Mouse (Mus musculus) forebrain, embryonic 15.5 days (tissue): ENCODE data around the gene Fbrsl1. TPM values are rescaled to one million over a fixed set of nuclear protein-coding genes. Genes with fewer than 3 reads are reported as not detected.

Experiments used
- ATAC-seq: fragments of 200-750 bp; cut with Nextera tagmentation; replicated peaks from 2 replicates; pipeline ENCODE4 v1.8.0; 2017; ENCODE audit warnings: mild to moderate bottlenecking, moderate TSS enrichment, moderate library complexity
- H3K27ac ChIP-seq: fragments of 300-500 bp; sonication (generic); replicated peaks from 2 replicates; pipeline ENCODE4 v1.5.1; 2015; ENCODE audit warnings: mild to moderate bottlenecking, inconsistent platforms
- H3K27me3 ChIP-seq: fragments of 300-500 bp; sonication (generic); 2 replicates; pipeline ENCODE4 v1.6.1; 2015; ENCODE audit warnings: inconsistent platforms
- H3K36me3 ChIP-seq: fragments of 300-500 bp; sonication (generic); 2 replicates; pipeline ENCODE4 v1.6.1; 2015; ENCODE audit warnings: mild to moderate bottlenecking, inconsistent platforms
- H3K4me1 ChIP-seq: fragments of 300-500 bp; sonication (generic); 2 replicates; pipeline ENCODE4 v1.6.1; 2015; ENCODE audit warnings: inconsistent platforms
- H3K4me2 ChIP-seq: fragments of 300-500 bp; sonication (generic); replicated peaks from 2 replicates; pipeline ENCODE4 v1.6.1; 2015; ENCODE audit warnings: mild to moderate bottlenecking, inconsistent platforms
- H3K4me3 ChIP-seq: fragments of 300-500 bp; sonication (generic); 2 replicates; pipeline ENCODE4 v1.5.1; 2015; ENCODE audit warnings: mild to moderate bottlenecking, inconsistent platforms
- H3K9ac ChIP-seq: fragments of 300-500 bp; sonication (generic); replicated peaks from 2 replicates; pipeline ENCODE4 v1.6.1; 2015; ENCODE audit warnings: mild to moderate bottlenecking, inconsistent platforms
- H3K9me3 ChIP-seq: fragments of 300-500 bp; sonication (generic); 2 replicates; pipeline ENCODE4 v1.6.1; 2016; ENCODE audit warnings: inconsistent platforms
- WGBS: fragments of 180-500 bp; shearing (Covaris S2); methylation state at CpG from one replicate; pipeline ENCODE4 v1.1.7; 2015; ENCODE audit warnings: mixed read lengths; 5-methylcytosine and 5-hydroxymethylcytosine counted together
- polyA plus RNA-seq: library from polyadenylated mRNA; unstranded; fragments of >200 nt; fragmentation: Nextera tagmentation; extraction: Ambion mirVana; gene quantifications from 2 replicates; pipeline ENCODE4 v1.2.1, GENCODE M21; 2015

Fbrsl1 gene
- polyA plus RNA-seq, 1 experiment from 2014 or later, result 26.4 TPM

GRCm38 (mm10) chr5:110472834-110473233, 24.5 kb upstream of the Fbrsl1 start:
- no peaks in the 10 kb centered on the region for H3K9me3 ChIP-seq
- peaks cover 15% of the 10 kb centered on the region for H3K4me1 ChIP-seq
- H3K27me3 ChIP-seq, result no peaks in the 10 kb centered on the region
- H3K36me3 ChIP-seq, result no peaks in the 10 kb centered on the region
- H3K4me3 ChIP-seq, result no peak overlapping the region
- 24% methylated on average over 1 of the region's 1 CpGs for WGBS
- H3K4me2 ChIP-seq, result no peak overlapping the region
- H3K9ac ChIP-seq, result no peak overlapping the region
- no peak overlapping the region for H3K27ac ChIP-seq
- no peak for ATAC-seq

GRCm38 (mm10) chr5:110471981-110472476, 23.7 kb upstream of the Fbrsl1 start:
- H3K27ac ChIP-seq, result no peak overlapping the region
- H3K4me2 ChIP-seq, result no peak overlapping the region
- WGBS, result 33% methylated on average over 5 of the region's 5 CpGs
- ATAC-seq, result no peak
- H3K9me3 ChIP-seq, result no peaks in the 10 kb centered on the region
- H3K4me1 ChIP-seq, result peaks cover 22% of the 10 kb centered on the region
- no peaks in the 10 kb centered on the region for H3K36me3 ChIP-seq
- H3K4me3 ChIP-seq, result no peak overlapping the region
- no peak overlapping the region for H3K9ac ChIP-seq
- H3K27me3 ChIP-seq, result no peaks in the 10 kb centered on the region

DNA sequence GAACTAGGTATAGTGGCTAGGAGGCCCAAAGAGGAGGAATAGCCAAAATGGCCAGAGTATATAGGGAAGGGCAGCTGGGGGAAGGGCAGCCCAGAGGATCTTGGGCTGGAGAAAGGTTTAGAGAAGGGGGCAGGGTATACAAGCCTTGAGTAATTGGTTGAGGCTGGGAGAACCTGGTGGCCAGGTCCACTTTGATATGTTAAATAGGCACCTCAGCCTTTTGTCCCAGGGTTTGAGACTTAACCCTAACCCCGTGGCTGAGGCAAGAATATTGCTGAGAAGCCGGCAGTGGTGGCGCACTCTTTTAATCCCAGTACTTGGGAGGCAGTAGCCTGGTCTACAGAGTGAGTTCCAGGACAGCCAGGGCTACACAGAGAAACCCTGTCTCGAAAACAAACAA, 23.0 kb upstream of the Fbrsl1 start:
- Histone ChIP-seq H3K36me3 (no peaks in the 10 kb centered on the region), H3K9me3 (no peaks in the 10 kb centered on the region), H3K27ac (no peak overlapping the region), H3K9ac (no peak overlapping the region), H3K4me1 (peaks cover 28% of the 10 kb centered on the region), H3K4me3 (no peak overlapping the region), H3K27me3 (no peaks in the 10 kb centered on the region), H3K4me2 (no peak overlapping the region)
- ATAC-seq, result no peak
- 27% methylated on average over 4 of the region's 4 CpGs for WGBS

DNA sequence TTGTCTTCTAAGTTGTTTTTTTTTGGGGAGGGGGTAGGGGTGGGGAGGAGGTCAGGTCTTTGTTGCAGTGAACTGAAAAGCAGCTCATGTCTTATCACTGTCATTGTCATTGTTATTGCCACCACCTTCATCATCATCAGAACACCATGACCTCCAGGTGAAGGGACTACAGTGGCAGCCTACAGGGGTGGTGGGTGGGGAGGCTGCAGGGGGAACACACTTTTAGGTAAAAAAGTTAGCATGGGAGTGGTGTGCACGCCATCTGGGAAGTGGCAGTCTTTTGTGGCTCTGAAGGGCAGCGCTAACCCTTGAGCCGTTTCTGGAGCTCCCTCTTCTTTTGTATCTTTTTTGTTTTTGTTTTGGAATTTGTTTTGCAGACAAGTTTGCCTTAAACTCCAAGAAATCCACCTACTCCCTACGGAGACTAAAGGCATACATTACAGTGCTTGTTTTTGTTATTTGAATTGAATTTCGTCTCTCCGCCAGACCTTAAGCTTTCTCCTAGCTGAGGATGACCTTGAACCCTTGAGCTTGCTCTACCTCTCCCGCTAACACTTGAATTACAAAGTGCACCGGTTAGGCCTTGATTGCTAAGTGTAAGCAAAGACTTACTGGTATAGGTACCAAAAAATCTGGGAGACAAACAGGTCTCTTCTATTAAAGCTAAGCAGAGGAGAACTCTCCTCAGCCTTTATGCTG, 21.1 kb upstream of the Fbrsl1 start:
- Histone ChIP-seq H3K9ac (no peak overlapping the region), H3K4me2 (no peak overlapping the region), H3K36me3 (no peaks in the 10 kb centered on the region), H3K4me3 (no peak overlapping the region), H3K4me1 (peaks cover 29% of the 10 kb centered on the region), H3K27me3 (no peaks in the 10 kb centered on the region), H3K27ac (no peak overlapping the region), H3K9me3 (no peaks in the 10 kb centered on the region)
- 81% methylated on average over 8 of the region's 8 CpGs for WGBS
- no peak for ATAC-seq

GRCm38 (mm10) chr5:110468296-110468695, 20.0 kb upstream of the Fbrsl1 start:
- peaks cover 29% of the 10 kb centered on the region for H3K4me1 ChIP-seq
- H3K9ac ChIP-seq, result no peak overlapping the region
- WGBS, result 50% methylated on average over 4 of the region's 4 CpGs
- 0 out of 2 replicates have a peak overlapping the region, but pooled peaks have one; percentile 11 for H3K27ac ChIP-seq
- no peaks in the 10 kb centered on the region for H3K27me3 ChIP-seq
- no peak overlapping the region for H3K4me3 ChIP-seq
- H3K36me3 ChIP-seq, result no peaks in the 10 kb centered on the region
- peak; percentile 51; the same call in 1 of the 2 replicates for ATAC-seq
- H3K4me2 ChIP-seq, result no peak overlapping the region
- H3K9me3 ChIP-seq, result no peaks in the 10 kb centered on the region

DNA sequence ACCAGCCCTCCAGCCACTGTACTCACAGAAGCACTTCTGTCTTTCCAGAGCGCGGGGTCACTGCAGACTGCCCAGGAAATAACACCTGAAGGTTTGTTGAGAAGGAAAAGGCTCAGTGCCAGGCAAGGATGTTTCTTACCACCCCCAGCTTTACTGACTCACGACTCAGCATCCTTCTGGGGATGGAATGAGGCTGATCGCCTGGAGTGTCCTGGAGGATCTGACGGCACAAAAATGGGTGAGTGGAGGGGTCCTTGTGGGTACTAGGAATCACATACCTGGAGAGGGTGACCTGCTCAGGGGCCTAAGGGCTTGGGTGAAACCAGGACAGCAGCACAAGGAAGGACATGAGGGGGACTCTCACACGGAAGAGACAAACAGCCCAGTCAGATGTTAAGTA, 19.4 kb upstream of the Fbrsl1 start:
- Histone ChIP-seq H3K27ac (no peak overlapping the region), H3K9ac (no peak overlapping the region), H3K36me3 (no peaks in the 10 kb centered on the region), H3K4me2 (no peak overlapping the region), H3K9me3 (no peaks in the 10 kb centered on the region), H3K4me3 (no peak overlapping the region), H3K4me1 (peaks cover 29% of the 10 kb centered on the region), H3K27me3 (no peaks in the 10 kb centered on the region)
- 76% methylated on average over 6 of the region's 6 CpGs for WGBS
- ATAC-seq, result no peak

DNA sequence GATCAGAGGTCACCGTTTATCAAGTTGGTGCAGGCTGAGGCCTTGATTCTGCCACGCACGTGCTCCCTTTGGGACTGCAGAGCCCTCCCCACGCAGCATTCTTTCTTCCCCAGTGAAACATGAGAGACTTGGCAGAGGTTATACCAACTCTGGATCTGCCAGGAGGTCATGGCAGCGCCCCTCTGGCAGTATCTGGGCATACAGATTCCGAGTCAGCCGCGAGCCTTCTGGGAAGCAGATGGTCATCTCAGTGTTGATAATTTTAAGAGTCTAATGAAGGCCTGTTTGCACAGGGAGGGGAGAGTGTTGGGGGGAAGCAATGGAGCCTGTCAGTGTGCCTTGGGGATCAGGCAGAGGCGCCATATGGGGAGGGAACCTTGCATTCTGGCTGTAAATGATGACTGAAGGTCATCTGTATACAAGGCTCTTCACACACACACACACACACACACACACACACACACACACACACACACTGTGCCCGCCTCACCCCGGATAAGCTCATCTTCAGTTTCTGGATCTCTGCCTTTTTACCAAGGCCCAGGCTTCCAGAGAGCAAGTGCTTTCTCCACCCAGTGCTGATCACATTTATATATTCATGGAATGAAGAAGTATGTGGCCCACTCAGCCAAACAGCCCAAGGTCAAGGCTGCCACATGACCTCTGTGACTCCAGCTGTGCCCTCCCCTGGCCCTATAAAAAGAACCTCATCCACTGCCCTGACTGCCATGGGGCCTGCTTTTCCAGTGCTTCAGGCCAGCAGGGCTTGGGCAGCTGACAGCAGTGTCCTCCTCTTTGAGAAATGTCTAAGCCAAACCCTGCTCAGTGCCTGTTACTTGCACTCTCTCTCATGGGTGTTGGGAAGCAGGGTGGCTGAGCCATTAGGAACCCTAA, 18.5 kb upstream of the Fbrsl1 start:
- peak overlapping the region; percentile 42 for H3K27ac ChIP-seq
- peak; percentile 61 for ATAC-seq
- WGBS, result 56% methylated on average over 11 of the region's 11 CpGs

GRCm38 (mm10) chr5:110462646-110463045, 14.3 kb upstream of the Fbrsl1 start:
- Histone ChIP-seq H3K9ac (no peak overlapping the region), H3K27ac (no peak overlapping the region), H3K4me3 (no peak overlapping the region), H3K9me3 (no peaks in the 10 kb centered on the region), H3K36me3 (no peaks in the 10 kb centered on the region), H3K4me2 (no peak overlapping the region), H3K27me3 (no peaks in the 10 kb centered on the region), H3K4me1 (peaks cover 12% of the 10 kb centered on the region)
- ATAC-seq, result no peak
- 93% methylated on average over 2 of the region's 2 CpGs for WGBS

More for the DNA sequence above, 18.5 kb upstream of the Fbrsl1 start:
- Histone ChIP-seq H3K4me2 (no peak overlapping the region), H3K4me1 (peaks cover 22% of the 10 kb centered on the region), H3K27me3 (no peaks in the 10 kb centered on the region), H3K9me3 (no peaks in the 10 kb centered on the region), H3K9ac (no peak overlapping the region), H3K36me3 (no peaks in the 10 kb centered on the region), H3K4me3 (no peak overlapping the region)

GRCm38 (mm10) chr5:110458936-110459335, 10.6 kb upstream of the Fbrsl1 start:
- H3K36me3 ChIP-seq, result no peaks in the 10 kb centered on the region
- no peak overlapping the region for H3K27ac ChIP-seq
- 73% methylated on average over 3 of the region's 3 CpGs for WGBS
- H3K27me3 ChIP-seq, result no peaks in the 10 kb centered on the region
- no peak overlapping the region for H3K4me3 ChIP-seq
- no peaks in the 10 kb centered on the region for H3K4me1 ChIP-seq
- no peak overlapping the region for H3K4me2 ChIP-seq
- H3K9ac ChIP-seq, result no peak overlapping the region
- ATAC-seq, result no peak
- no peaks in the 10 kb centered on the region for H3K9me3 ChIP-seq

GRCm38 (mm10) chr5:110455272-110455671, 7.0 kb upstream of the Fbrsl1 start:
- H3K9ac ChIP-seq, result no peak overlapping the region
- no peak for ATAC-seq
- H3K27ac ChIP-seq, result no peak overlapping the region
- no peaks in the 10 kb centered on the region for H3K4me1 ChIP-seq
- no peak overlapping the region for H3K4me2 ChIP-seq
- no peaks in the 10 kb centered on the region for H3K9me3 ChIP-seq
- no peak overlapping the region for H3K4me3 ChIP-seq
- H3K36me3 ChIP-seq, result no peaks in the 10 kb centered on the region
- H3K27me3 ChIP-seq, result no peaks in the 10 kb centered on the region

GRCm38 (mm10) chr5:110449294-110449693, 991 bp upstream of the Fbrsl1 start:
- H3K4me2 ChIP-seq, result peak overlapping the region; percentile 92
- 50% methylated on average over 6 of the region's 6 CpGs for WGBS

More at GRCm38 (mm10) chr5:110449294-110449693, 991 bp upstream of the Fbrsl1 start:
- Histone ChIP-seq H3K27ac (0 out of 2 replicates have a peak overlapping the region, but pooled peaks have one; percentile 39), H3K4me1 (peaks cover 29% of the 10 kb centered on the region), H3K27me3 (no peaks in the 10 kb centered on the region), H3K9ac (no peak overlapping the region), H3K9me3 (no peaks in the 10 kb centered on the region), H3K4me3 (no peak overlapping the region; the same call in 1 of the 2 replicates), H3K36me3 (no peaks in the 10 kb centered on the region)
- no peak; the same call in 1 of the 2 replicates for ATAC-seq
